Mouse (Mus musculus): ENCODE data around the gene Ddx42. TPM values are rescaled to one million over a fixed set of nuclear protein-coding genes. Genes with fewer than 3 reads are reported as not detected.

The Ddx42 gene
- polyA plus RNA-seq, 1 experiment from 2014 or later = 96.6 TPM

DNA sequence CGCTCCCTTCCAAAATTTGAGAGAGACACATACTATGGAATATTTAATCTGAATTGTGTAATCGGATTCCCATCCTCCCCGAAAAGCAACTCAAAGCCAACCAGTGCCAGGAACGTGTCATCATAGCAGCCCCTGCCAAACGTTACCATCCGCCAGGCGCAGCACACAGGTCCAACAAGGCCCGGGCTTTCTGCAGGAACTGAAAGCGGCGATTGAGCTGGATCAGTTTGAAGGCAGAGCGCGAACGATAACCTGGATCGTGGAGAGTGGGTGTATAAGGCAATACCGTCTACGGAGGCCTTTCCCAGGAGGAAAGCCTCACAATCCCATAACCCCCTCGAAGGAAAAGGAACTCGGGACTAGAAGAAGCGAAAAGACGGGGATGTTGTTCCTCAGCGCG lies 38.4 kb downstream of the Ddx42 start:
- Histone ChIP-seq H3K9me3 (ENCODE audit: control insufficient read depth, low read length) (no peaks in the 10 kb centered on the region), H3K4me2 (ENCODE audit: low read depth, severe bottlenecking) (peak overlapping the region; percentile 86), H3K4me1 (ENCODE audit: control insufficient read depth, insufficient read depth, low read length) (peaks cover 13% of the 10 kb centered on the region), H3K9ac (ENCODE audit: low read length) (peak overlapping the region; percentile 91), H3K36me3 (ENCODE audit: control insufficient read depth, insufficient read depth, low read length) (peaks cover 37% of the 10 kb centered on the region), H3K4me3 (ENCODE audit: low read depth, low read length) (peak overlapping the region; percentile 93), H3K27me3 (ENCODE audit: control insufficient read depth, insufficient read depth, low read length) (no peaks in the 10 kb centered on the region), H3K27ac (replicated peaks; ENCODE audit: low read depth, low read length) (no peak overlapping the region)
- ATAC-seq (ENCODE audit: insufficient number of reproducible peaks, low FRiP score, low TSS enrichment, low read depth) = no peak
- DNase-seq (ENCODE audit: low spot score) = no peak
- WGBS = 3% methylated on average over 22 of the region's 22 CpGs

DNA sequence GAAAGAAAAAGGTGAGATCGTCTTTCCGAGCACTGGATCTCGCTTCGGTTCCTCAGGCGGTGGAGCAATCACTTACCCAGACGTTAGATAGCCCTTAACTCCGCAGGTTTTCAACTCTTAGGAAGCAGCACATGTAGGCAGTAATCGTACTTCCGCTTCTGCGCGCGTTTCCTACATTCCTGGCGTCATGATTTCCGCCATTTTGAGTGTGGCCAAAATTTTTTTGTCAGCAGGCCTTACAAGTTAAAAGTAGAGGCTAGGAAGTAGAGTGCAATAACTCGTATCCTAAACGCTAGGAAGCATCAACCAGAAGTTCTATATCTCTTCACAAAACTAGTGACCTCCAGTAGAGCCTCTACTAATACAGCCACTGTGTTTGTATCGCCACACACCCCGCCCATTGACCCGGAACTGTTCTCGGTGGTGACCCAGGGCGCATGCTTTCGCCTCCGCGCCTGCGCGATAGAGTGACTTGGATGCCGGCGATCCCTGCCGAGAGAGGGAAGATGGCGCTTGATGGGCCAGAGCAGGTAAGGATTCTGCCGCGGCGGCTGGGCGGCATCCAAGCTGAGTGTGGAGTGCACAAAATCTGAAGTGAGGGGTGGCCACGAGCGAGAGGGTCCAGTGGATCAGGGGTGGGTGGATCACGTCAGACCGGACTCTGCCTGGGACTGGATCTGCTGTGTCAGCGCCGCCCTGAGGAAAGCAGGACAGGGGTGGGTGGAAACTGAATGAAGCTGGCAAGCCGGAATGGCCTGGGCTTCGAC lies 39.1 kb downstream of the Ddx42 start, which contains the start of the genes Ftsj3 and Psmc5:
Gene Ftsj3 (minus strand): TSS at position 395 of the 767 bp plus-strand sequence.
Gene Psmc5 (plus strand): TSS at position 470 of the 767 bp plus-strand sequence.
- Histone ChIP-seq H3K27me3 (ENCODE audit: control insufficient read depth, insufficient read depth, low read length) (no peaks in the 10 kb centered on the region), H3K4me2 (ENCODE audit: low read depth, severe bottlenecking) (peak within 1 kb of the TSS; percentile 86), H3K4me3 (ENCODE audit: low read depth, low read length) (peak within 1 kb of the TSS; percentile 93), H3K9ac (ENCODE audit: low read length) (peak within 1 kb of the TSS; percentile 91), H3K9me3 (ENCODE audit: control insufficient read depth, low read length) (no peaks in the 10 kb centered on the region), H3K27ac (replicated peaks; ENCODE audit: low read depth, low read length) (0 out of 2 replicates have a peak within 1 kb of the TSS, but pooled peaks have one; percentile 21), H3K36me3 (ENCODE audit: control insufficient read depth, insufficient read depth, low read length) (peaks cover 33% of the 10 kb centered on the region), H3K4me1 (ENCODE audit: control insufficient read depth, insufficient read depth, low read length) (peaks cover 13% of the 10 kb centered on the region)
- under 1% methylated on average over 42 of the region's 42 CpGs for WGBS
- DNase-seq (ENCODE audit: low spot score) (peak; percentile 97), ATAC-seq (ENCODE audit: insufficient number of reproducible peaks, low FRiP score, low TSS enrichment, low read depth) (peak; percentile 91)

DNA sequence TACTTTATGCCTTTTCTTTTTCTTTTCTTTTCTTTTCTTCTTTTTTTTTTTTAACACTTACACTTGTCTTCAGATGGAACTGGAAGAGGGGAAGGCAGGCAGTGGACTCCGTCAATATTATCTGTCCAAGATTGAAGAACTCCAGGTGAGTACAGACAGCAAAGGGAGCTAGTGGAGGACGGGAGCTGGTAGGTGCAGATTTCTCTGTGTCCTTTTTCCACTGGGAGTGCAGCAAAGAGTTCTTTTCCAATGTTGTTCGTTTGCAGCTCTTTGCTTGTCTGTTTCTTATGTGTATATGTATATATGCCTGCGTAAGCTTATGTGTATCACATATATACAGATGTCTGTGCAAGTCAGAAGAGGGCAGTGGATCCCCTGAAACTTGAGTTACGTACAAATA lies 40.0 kb downstream of the Ddx42 start:
- peak overlapping the region; percentile 93 for H3K4me3 ChIP-seq (ENCODE audit: low read depth, low read length)
- H3K9me3 ChIP-seq (ENCODE audit: control insufficient read depth, low read length) = no peaks in the 10 kb centered on the region
- H3K4me2 ChIP-seq (ENCODE audit: low read depth, severe bottlenecking) = peak overlapping the region; percentile 86
- H3K27ac ChIP-seq (replicated peaks; ENCODE audit: low read depth, low read length) = no peak overlapping the region
- ATAC-seq (ENCODE audit: insufficient number of reproducible peaks, low FRiP score, low TSS enrichment, low read depth) = no peak
- peak overlapping the region; percentile 91; the same call in 1 of the 2 replicates for H3K9ac ChIP-seq (ENCODE audit: low read length)
- 70% methylated on average over 5 of the region's 5 CpGs for WGBS
- peaks cover 33% of the 10 kb centered on the region for H3K36me3 ChIP-seq (ENCODE audit: control insufficient read depth, insufficient read depth, low read length)
- no peaks in the 10 kb centered on the region for H3K27me3 ChIP-seq (ENCODE audit: control insufficient read depth, insufficient read depth, low read length)
- DNase-seq (ENCODE audit: low spot score) = no peak
- H3K4me1 ChIP-seq (ENCODE audit: control insufficient read depth, insufficient read depth, low read length) = peaks cover 13% of the 10 kb centered on the region

DNA sequence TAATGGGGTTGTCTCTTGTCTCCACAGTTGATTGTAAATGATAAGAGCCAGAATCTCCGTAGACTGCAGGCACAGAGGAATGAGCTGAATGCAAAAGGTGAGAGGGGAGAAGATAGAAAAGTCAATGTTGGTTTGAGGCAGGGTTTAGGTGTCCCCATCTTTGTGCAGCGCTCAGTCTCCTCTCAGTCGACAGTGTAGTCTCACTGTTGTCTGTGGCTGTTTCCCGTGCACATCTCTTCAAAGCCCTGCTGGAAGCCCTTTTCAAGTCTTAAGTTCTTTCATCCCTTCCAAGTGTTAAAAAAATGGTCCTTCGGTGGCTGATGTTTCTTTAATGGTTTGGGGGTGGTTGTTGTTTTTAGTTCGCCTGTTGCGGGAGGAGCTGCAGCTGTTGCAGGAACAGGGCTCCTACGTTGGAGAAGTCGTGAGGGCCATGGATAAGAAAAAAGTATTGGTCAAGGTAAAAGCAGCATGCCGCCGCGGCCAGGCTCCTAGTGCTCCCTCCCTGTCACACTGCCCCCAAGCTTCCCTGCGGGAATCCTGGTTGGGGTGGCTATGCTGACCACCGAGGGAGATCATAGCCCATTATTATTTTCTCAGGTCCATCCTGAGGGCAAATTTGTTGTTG lies 44.2 kb downstream of the Ddx42 start:
- WGBS = 84% methylated on average over 14 of the region's 14 CpGs
- Histone ChIP-seq H3K36me3 (ENCODE audit: control insufficient read depth, insufficient read depth, low read length) (peaks cover 55% of the 10 kb centered on the region), H3K9me3 (ENCODE audit: control insufficient read depth, low read length) (no peaks in the 10 kb centered on the region), H3K27me3 (ENCODE audit: control insufficient read depth, insufficient read depth, low read length) (no peaks in the 10 kb centered on the region), H3K27ac (replicated peaks; ENCODE audit: low read depth, low read length) (no peak overlapping the region), H3K9ac (ENCODE audit: low read length) (no peak overlapping the region), H3K4me2 (ENCODE audit: low read depth, severe bottlenecking) (no peak overlapping the region), H3K4me3 (ENCODE audit: low read depth, low read length) (no peak overlapping the region), H3K4me1 (ENCODE audit: control insufficient read depth, insufficient read depth, low read length) (peaks cover 8% of the 10 kb centered on the region; the same call in 1 of the 2 replicates)
- DNase-seq (ENCODE audit: low spot score) = no peak
- no peak for ATAC-seq (ENCODE audit: insufficient number of reproducible peaks, low FRiP score, low TSS enrichment, low read depth)

DNA sequence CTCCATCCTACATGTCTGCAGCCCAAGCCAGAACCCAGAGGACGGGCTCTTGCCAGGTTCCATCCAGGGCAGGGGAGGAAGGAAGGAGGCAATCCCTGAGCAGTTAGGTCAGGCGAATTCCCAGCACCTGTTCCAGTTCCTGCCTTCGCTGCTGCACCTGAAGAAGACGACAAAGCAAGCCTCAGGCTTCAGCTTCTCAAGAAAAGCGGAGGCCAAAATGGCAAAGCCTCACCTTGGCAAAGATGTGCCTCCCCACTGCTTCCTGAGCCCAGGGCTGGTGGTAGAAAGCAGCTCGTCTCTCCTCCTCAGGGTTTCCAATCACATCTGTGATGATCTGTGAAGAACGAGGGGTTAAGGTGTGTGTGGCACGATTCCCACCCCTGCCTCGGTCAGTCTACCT lies 47.2 kb downstream of the Ddx42 start:
- H3K4me2 ChIP-seq (ENCODE audit: low read depth, severe bottlenecking) = no peak overlapping the region
- H3K36me3 ChIP-seq (ENCODE audit: control insufficient read depth, insufficient read depth, low read length) = peaks cover 55% of the 10 kb centered on the region
- DNase-seq (ENCODE audit: low spot score) (no peak), ATAC-seq (ENCODE audit: insufficient number of reproducible peaks, low FRiP score, low TSS enrichment, low read depth) (no peak)
- peaks cover 20% of the 10 kb centered on the region for H3K4me1 ChIP-seq (ENCODE audit: control insufficient read depth, insufficient read depth, low read length)
- H3K27ac ChIP-seq (replicated peaks; ENCODE audit: low read depth, low read length) = no peak overlapping the region
- no peak overlapping the region for H3K9ac ChIP-seq (ENCODE audit: low read length)
- no peaks in the 10 kb centered on the region for H3K27me3 ChIP-seq (ENCODE audit: control insufficient read depth, insufficient read depth, low read length)
- no peak overlapping the region for H3K4me3 ChIP-seq (ENCODE audit: low read depth, low read length)
- WGBS = 89% methylated on average over 9 of the region's 9 CpGs
- no peaks in the 10 kb centered on the region for H3K9me3 ChIP-seq (ENCODE audit: control insufficient read depth, low read length)

DNA sequence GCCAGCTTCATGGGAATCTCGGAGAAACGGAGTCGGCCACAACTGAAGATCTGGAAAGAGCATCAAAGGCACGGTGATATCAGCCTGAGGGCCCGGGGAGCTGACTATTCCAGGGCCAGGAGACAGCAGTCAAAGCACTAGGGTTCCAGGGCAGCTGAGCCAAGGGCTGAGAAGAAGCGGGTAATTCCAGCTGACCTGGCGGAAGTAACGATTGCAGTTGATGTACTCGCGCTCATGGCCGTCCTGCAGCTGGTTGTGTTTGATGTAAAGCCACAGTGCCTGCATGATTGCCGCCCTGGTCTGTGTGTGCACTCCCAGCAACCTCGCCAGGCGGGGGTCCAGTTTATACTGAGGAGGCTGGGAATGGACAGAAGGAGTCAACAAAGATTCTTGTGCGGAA lies 48.3 kb downstream of the Ddx42 start:
- H3K4me1 ChIP-seq (ENCODE audit: control insufficient read depth, insufficient read depth, low read length) = peaks cover 24% of the 10 kb centered on the region
- H3K27ac ChIP-seq (replicated peaks; ENCODE audit: low read depth, low read length) = no peak overlapping the region
- peaks cover 51% of the 10 kb centered on the region for H3K36me3 ChIP-seq (ENCODE audit: control insufficient read depth, insufficient read depth, low read length)
- H3K9ac ChIP-seq (ENCODE audit: low read length) = no peak overlapping the region
- H3K9me3 ChIP-seq (ENCODE audit: control insufficient read depth, low read length) = no peaks in the 10 kb centered on the region
- no peak for ATAC-seq (ENCODE audit: insufficient number of reproducible peaks, low FRiP score, low TSS enrichment, low read depth)
- H3K27me3 ChIP-seq (ENCODE audit: control insufficient read depth, insufficient read depth, low read length) = no peaks in the 10 kb centered on the region
- DNase-seq (ENCODE audit: low spot score) = no peak
- 90% methylated on average over 15 of the region's 15 CpGs for WGBS
- no peak overlapping the region for H3K4me3 ChIP-seq (ENCODE audit: low read depth, low read length)
- H3K4me2 ChIP-seq (ENCODE audit: low read depth, severe bottlenecking) = no peak overlapping the region

DNA sequence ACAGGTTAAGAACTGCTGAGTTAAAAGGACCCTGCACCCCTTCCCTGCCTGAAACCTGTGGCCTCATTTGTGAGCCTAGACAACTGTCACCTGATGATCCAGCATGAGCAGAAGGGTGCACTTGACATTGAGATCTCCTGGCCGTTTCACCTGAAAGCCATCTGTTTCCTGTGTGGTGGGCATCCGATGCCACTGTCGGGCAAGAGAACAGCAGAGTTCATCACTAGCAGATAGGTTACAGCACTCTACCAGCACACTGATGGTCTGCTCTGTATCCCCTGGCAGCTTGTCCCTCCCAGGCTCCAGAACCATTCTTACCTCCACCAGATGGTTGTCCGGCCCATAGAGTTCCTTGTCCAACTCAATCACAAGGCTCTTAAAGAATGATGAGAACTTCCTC lies 48.8 kb downstream of the Ddx42 start:
- DNase-seq (ENCODE audit: low spot score) = no peak
- H3K27me3 ChIP-seq (ENCODE audit: control insufficient read depth, insufficient read depth, low read length) = no peaks in the 10 kb centered on the region
- no peak overlapping the region for H3K27ac ChIP-seq (replicated peaks; ENCODE audit: low read depth, low read length)
- no peak overlapping the region for H3K4me2 ChIP-seq (ENCODE audit: low read depth, severe bottlenecking)
- peaks cover 26% of the 10 kb centered on the region for H3K4me1 ChIP-seq (ENCODE audit: control insufficient read depth, insufficient read depth, low read length)
- no peak for ATAC-seq (ENCODE audit: insufficient number of reproducible peaks, low FRiP score, low TSS enrichment, low read depth)
- peaks cover 51% of the 10 kb centered on the region for H3K36me3 ChIP-seq (ENCODE audit: control insufficient read depth, insufficient read depth, low read length)
- H3K9ac ChIP-seq (ENCODE audit: low read length) = no peak overlapping the region
- no peaks in the 10 kb centered on the region for H3K9me3 ChIP-seq (ENCODE audit: control insufficient read depth, low read length)
- WGBS = 96% methylated on average over 4 of the region's 4 CpGs
- no peak overlapping the region for H3K4me3 ChIP-seq (ENCODE audit: low read depth, low read length)

DNA sequence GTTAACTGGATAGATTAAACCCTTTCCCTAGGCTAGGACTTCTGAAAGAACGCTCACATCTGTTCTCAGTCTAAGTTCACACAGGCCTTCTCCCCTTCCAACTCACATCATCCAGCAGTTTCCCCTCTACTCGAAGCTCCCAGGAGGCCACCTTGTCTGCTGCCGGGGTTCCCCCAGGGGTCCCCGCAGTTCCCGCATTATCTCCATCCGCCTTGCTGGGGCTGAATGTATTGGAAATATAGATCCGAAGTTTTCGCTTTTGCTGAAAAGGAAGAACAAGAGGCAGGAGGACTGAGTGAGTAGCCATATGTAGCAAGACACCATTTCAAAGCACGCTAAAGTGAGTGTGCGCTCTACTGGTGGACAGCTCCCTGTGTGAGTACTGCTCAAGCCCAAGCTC lies 49.7 kb downstream of the Ddx42 start:
- no peak overlapping the region for H3K4me2 ChIP-seq (ENCODE audit: low read depth, severe bottlenecking)
- no peak overlapping the region for H3K9ac ChIP-seq (ENCODE audit: low read length)
- H3K4me3 ChIP-seq (ENCODE audit: low read depth, low read length) = no peak overlapping the region
- H3K27ac ChIP-seq (replicated peaks; ENCODE audit: low read depth, low read length) = no peak overlapping the region
- H3K27me3 ChIP-seq (ENCODE audit: control insufficient read depth, insufficient read depth, low read length) = no peaks in the 10 kb centered on the region
- peaks cover 31% of the 10 kb centered on the region for H3K4me1 ChIP-seq (ENCODE audit: control insufficient read depth, insufficient read depth, low read length)
- DNase-seq (ENCODE audit: low spot score) (no peak), ATAC-seq (ENCODE audit: insufficient number of reproducible peaks, low FRiP score, low TSS enrichment, low read depth) (no peak)
- WGBS = 94% methylated on average over 10 of the region's 10 CpGs
- no peaks in the 10 kb centered on the region for H3K9me3 ChIP-seq (ENCODE audit: control insufficient read depth, low read length)
- H3K36me3 ChIP-seq (ENCODE audit: control insufficient read depth, insufficient read depth, low read length) = peaks cover 45% of the 10 kb centered on the region

All from limb, embryonic 11.5 days (tissue).